Mouse (Mus musculus) cortical plate, adult 2 months (tissue): ENCODE measurements around the gene Sulf2. TPM values are rescaled to one million over a fixed set of nuclear protein-coding genes. Genes with fewer than 3 reads are reported as not detected.

ENCODE experiments used
- H3K27ac ChIP-seq: fragments of 200-500 bp; 2 replicates; pipeline ENCODE4 v1.5.1; 2012; ENCODE audit warnings: low read length, control low read depth, inconsistent platforms; ENCODE audit not compliant: insufficient read depth
- H3K4me1 ChIP-seq: fragments of 200-500 bp; 2 replicates; pipeline ENCODE4 v1.6.1; 2011; ENCODE audit warnings: low read length; ENCODE audit not compliant: control insufficient read depth, insufficient read depth
- H3K4me3 ChIP-seq: fragments of 200-500 bp; 2 replicates; pipeline ENCODE4 v1.5.1; 2011; ENCODE audit warnings: mild to moderate bottlenecking, low read length, control low read depth; ENCODE audit not compliant: insufficient read depth
- CTCF ChIP-seq: fragments of 200-500 bp; IDR thresholded peaks from 2 replicates; pipeline ENCODE4 v1.5.1; 2011; ENCODE audit warnings: mild to moderate bottlenecking, control low read depth, low read length; ENCODE audit not compliant: insufficient read depth; ENCODE audit errors: extremely low read depth
- POLR2A ChIP-seq: fragments of 200-500 bp; IDR thresholded peaks from 2 replicates; pipeline ENCODE4 v1.6.1; 2011; ENCODE audit warnings: mild to moderate bottlenecking, low read length, control low read depth; ENCODE audit not compliant: insufficient read depth; ENCODE audit errors: extremely low read depth
- polyA plus RNA-seq: library from polyadenylated mRNA; depleted of rRNA; stranded (reverse); fragments of >200 nt; gene quantifications from 2 replicates; pipeline ENCODE4 v1.2.3, GENCODE M21; 2012

Gene Sulf2
- polyA plus RNA-seq, 1 experiment: 69.5 TPM

- Histone ChIP-seq H3K4me3 (no peak overlapping the region), H3K27ac (no peak overlapping the region), H3K4me1 (peaks cover 7% of the 10 kb centered on the region)
- no peak for TF ChIP-seq CTCF
- TF ChIP-seq POLR2A: no peak
Measured at GRCm38 (mm10) chr2:166173169-166173568, 17.7 kb upstream of the Sulf2 start.

DNA sequence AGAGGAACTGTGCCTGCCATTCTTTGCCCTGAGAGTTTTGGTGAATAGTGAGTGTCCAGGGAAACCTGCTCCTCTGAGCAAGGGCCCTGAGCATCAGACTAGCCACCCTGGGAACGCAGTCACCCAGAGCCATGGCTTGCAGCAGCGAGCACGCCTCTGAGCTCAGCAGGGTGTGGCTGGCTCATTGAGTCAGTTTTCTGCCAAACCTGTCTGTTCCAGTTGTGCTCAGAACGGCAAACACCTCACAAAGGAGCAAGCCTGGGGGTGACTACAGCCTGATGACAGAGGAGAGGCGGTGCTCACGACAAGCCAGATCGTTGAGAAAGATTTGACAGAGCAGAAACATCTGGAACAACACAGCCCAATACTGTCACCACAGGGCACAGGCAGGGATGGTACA lies 14.7 kb upstream of the Sulf2 start:
- no peak for TF ChIP-seq CTCF
- TF ChIP-seq POLR2A: no peak
- Histone ChIP-seq H3K4me3 (no peak overlapping the region), H3K4me1 (no peaks in the 10 kb centered on the region), H3K27ac (no peak overlapping the region)

- Histone ChIP-seq H3K4me3 (no peak overlapping the region), H3K27ac (no peak overlapping the region), H3K4me1 (no peaks in the 10 kb centered on the region)
- TF ChIP-seq POLR2A (no peak), CTCF (no peak)
Measured at GRCm38 (mm10) chr2:166168868-166169267, 13.4 kb upstream of the Sulf2 start.

DNA sequence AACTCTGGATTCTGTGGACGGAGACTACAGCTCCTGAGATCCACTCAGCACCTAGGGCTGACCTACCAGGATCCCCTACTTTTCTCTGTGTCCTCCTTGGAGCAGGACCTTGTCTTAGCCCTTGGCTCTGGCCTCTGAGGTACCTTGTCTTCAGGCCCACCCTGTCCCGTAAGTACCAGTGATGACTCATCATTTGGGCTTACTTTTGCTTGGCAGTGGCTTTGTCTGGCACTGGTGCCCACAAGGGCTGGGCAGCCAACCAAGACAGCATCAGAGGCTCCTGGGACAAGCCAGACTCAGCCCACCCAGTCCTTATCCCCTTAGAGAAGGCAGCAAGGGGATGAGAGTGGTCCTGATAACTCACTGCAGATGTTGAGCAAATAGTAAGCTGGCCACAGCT lies 11.9 kb upstream of the Sulf2 start:
- H3K4me1 ChIP-seq: no peaks in the 10 kb centered on the region
- no peak overlapping the region for H3K27ac ChIP-seq
- H3K4me3 ChIP-seq: no peak overlapping the region
- TF ChIP-seq CTCF: no peak
- TF ChIP-seq POLR2A: no peak

- no peak overlapping the region for H3K4me3 ChIP-seq
- H3K4me1 ChIP-seq: no peaks in the 10 kb centered on the region
- TF ChIP-seq POLR2A (no peak), CTCF (no peak)
- no peak overlapping the region for H3K27ac ChIP-seq
Measured at GRCm38 (mm10) chr2:166165396-166165795, 9.9 kb upstream of the Sulf2 start.

- Histone ChIP-seq H3K27ac (no peak overlapping the region), H3K4me1 (no peaks in the 10 kb centered on the region), H3K4me3 (no peak overlapping the region)
- TF ChIP-seq POLR2A (no peak), CTCF (no peak)
Measured at GRCm38 (mm10) chr2:166164601-166165000, 9.1 kb upstream of the Sulf2 start.

- no peak overlapping the region for H3K27ac ChIP-seq
- no peak overlapping the region for H3K4me3 ChIP-seq
- H3K4me1 ChIP-seq: no peaks in the 10 kb centered on the region
- TF ChIP-seq CTCF: no peak
- TF ChIP-seq POLR2A: no peak
Measured at GRCm38 (mm10) chr2:166163917-166164316, 8.5 kb upstream of the Sulf2 start.

DNA sequence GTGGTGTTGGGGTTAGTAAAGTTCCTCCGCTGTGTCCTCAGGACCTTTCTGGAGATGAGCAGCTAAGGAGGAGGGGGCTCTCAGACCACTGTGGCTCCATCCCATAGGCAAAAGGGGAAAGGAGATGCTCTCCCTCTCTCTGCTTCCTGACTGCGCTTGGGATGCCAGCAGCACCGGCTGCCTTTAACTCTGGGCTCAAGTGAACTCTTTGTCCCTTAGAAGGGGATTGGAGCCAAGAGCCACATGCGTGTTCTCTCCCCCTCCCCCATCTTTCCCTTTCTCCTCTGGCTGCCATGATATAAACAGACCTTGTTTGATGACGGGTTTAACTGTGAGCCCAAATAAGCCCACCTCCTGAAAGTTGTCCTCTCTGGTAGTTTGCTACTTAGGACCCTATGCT lies 7.8 kb upstream of the Sulf2 start:
- TF ChIP-seq CTCF (no peak), POLR2A (no peak)
- no peaks in the 10 kb centered on the region for H3K4me1 ChIP-seq
- H3K4me3 ChIP-seq: no peak overlapping the region
- H3K27ac ChIP-seq: no peak overlapping the region

DNA sequence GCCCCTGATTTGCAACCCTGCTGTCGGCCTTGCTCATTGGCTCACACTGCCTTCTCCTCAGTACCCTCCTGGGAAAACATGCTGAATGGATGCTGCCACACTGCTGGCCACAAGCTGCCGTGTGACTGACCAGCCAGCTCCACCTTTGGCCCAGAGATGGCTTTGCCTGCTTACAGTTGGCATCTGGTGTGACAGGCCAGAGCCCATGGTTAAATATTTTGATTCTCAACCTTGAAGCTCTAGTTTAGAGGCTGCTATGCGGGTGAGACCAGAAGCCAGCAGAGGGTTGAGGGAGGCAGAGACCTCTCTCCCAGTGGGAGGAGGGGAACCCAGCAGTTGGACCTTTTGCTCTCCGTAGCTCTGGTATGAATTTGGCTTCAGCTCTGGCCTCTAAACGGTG lies 6.7 kb upstream of the Sulf2 start:
- H3K4me3 ChIP-seq: no peak overlapping the region
- no peaks in the 10 kb centered on the region for H3K4me1 ChIP-seq
- no peak for TF ChIP-seq POLR2A
- no peak for TF ChIP-seq CTCF
- H3K27ac ChIP-seq: no peak overlapping the region

DNA sequence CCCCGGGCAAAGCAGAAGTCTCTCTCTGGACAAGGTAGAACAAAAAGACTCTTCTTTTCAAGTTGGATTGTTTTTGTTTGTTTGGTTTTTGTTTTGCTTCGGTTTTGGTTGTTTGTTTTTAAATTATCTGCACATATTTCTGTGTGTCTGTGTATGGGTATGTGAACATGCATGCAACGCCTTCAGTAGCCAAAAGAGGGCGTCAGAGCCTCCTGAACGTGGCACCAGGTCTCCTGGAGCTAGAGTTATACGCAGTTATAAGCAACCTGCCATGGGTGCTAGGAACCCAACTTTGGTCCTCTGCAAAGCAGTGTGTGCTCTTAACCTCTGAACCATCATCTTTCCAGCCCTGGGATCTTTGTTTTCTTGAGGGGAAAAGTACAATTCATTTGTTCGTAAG lies 3.8 kb upstream of the Sulf2 start:
- TF ChIP-seq CTCF: no peak
- TF ChIP-seq POLR2A: no peak
- Histone ChIP-seq H3K27ac (no peak overlapping the region), H3K4me1 (no peaks in the 10 kb centered on the region), H3K4me3 (no peak overlapping the region)
